Mouse (Mus musculus): ENCODE results near the gene Tsen2.

The Tsen2 gene

GRCm38 (mm10) chr6:115601715-115602523 is 57.5 kb downstream of the Tsen2 start, which contains the start of gene Mkrn2:
TSS of gene Mkrn2 (plus strand) at chr6:115601902.
- peak; percentile 91 for DNase-seq (ENCODE audit: low spot score)

- DNase-seq (ENCODE audit: low spot score), result no peak
These were observed 62.0 kb downstream of the Tsen2 start for GRCm38 (mm10) chr6:115606461-115606860.

- no peak for DNase-seq (ENCODE audit: low spot score)
These were observed 63.0 kb downstream of the Tsen2 start for GRCm38 (mm10) chr6:115607429-115607828.

GRCm38 (mm10) chr6:115609121-115609520 is 64.7 kb downstream of the Tsen2 start:
- no peak for DNase-seq (ENCODE audit: low spot score)

GRCm38 (mm10) chr6:115610301-115610700 is 65.8 kb downstream of the Tsen2 start:
- no peak for DNase-seq (ENCODE audit: low spot score)

GRCm38 (mm10) chr6:115613793-115614192 is 69.3 kb downstream of the Tsen2 start:
- DNase-seq (ENCODE audit: low spot score), result no peak

GRCm38 (mm10) chr6:115615983-115616382 is 71.5 kb downstream of the Tsen2 start:
- no peak for DNase-seq (ENCODE audit: low spot score)

- DNase-seq (ENCODE audit: low spot score), result no peak
These were observed 75.4 kb downstream of the Tsen2 start for GRCm38 (mm10) chr6:115619818-115620217.

- no peak for DNase-seq (ENCODE audit: low spot score)
These were observed 76.5 kb downstream of the Tsen2 start for GRCm38 (mm10) chr6:115620942-115621341.

GRCm38 (mm10) chr6:115626121-115626520 is 81.7 kb downstream of the Tsen2 start:
- no peak for DNase-seq (ENCODE audit: low spot score)

All from embryo, embryonic 10 days (tissue).